Mouse (Mus musculus): ENCODE data around the gene 5730455P16Rik.

DNA sequence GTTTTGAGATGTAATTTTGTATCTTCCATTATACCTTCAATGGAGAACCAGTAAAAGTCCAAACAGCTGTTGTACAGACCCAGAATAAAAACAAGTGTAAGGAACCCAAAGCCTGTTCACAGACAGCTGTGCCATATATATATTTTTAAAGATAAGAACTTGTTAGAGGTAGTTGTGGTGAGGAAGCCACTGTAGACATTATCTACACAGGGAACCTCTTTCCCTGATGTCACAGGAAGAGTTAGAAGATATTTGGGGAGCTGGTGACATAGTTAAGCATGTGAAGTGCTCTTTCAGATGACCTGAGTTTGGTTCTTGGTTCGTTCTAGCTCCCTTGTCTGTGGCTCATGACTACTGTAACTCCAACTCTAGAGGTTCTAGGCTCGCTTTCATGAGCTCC, 46.9 kb upstream of the 5730455P16Rik start:
- TF ChIP-seq RAD21 (IDR thresholded peaks at IDR 0.05; ENCODE audit: low read depth, low read length) (no peak), ELF1 (IDR thresholded peaks at IDR 0.05; ENCODE audit: low read depth, low read length) (no peak), CTCF (conservative IDR thresholded peaks at IDR 0.05 in 1 of 2, IDR thresholded peaks at IDR 0.05 in 1 of 2; ENCODE audit: low read depth in 2 of 2, low read length in 2 of 2) (no peak)

Data from CH12.LX (cell line).